Mouse (Mus musculus) right cerebral cortex, adult 18-20 months (tissue): ENCODE measurements around the gene Vmn1r39.
"Not testable (repeated sequence)": the region's sequence is repeated elsewhere in the genome, so short reads cannot be mapped to it uniquely, and the experiment has no call there.

Experiments
- DNase-seq: peaks from one replicate; pipeline ENCODE4 v3.0.0; 2022; ENCODE audit warnings: mixed read lengths

Vmn1r39 gene

DNA sequence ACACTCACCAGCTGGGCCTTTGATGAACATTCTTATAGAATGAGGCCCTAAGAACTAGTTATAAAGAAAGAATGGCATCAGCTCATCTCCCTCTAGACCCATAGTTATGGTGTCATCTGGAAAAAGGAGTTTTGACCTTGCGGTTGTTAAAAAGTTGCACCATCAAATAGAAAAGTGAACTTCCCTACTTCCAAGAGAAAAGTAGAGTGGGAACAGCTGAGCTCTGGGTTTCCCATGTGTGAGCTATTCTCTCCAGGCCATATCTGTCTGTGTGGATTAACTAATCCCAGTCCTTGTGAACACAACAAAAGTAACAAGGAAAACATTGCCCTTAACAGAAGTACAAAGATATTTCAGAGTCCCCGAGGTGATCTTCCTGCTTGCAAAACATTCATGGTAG lies at the start of gene Vmn1r39:
Vmn1r39 (minus strand) TSS at position 101 of the 400 bp plus-strand sequence.
- no peak for DNase-seq

DNA sequence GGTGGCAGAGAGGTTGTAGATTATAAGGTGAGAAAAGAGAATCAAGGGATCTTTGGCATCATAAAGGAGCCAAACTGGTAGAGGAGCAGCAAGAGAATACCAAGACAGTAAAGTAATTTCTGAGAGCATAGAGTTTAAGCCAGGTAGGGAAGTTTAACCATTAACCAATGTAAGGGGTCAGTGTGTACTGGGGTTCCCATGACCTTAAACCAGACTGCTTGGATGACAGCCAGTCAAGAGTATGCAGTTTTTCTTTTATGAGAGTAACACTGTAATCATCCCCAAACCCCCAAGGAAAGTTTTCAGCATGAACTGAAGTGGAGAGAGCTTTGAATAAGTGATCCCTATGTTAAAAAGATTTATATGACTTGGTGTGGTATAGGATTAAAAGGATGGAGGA lies 49.0 kb upstream of the Vmn1r39 start:
- no peak for DNase-seq

DNA sequence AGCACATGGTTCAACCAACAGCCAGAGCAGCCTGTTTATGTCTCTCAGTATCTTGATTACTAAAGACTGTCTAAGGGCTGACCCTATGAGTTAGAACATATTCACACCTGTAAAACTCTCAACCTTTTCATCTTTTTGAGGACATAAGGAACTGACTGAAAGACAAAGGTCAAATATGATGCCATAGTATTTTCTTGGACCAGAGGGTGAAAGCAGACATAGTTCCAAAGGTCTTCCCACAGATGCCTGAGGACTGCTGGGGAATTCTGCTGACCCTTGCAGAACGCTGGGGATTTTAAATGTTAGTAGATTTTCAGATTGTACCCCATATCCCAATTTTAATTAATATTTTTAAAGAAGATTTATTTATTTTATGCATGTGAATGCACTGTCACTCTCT lies 47.9 kb upstream of the Vmn1r39 start:
- DNase-seq = no peak

DNA sequence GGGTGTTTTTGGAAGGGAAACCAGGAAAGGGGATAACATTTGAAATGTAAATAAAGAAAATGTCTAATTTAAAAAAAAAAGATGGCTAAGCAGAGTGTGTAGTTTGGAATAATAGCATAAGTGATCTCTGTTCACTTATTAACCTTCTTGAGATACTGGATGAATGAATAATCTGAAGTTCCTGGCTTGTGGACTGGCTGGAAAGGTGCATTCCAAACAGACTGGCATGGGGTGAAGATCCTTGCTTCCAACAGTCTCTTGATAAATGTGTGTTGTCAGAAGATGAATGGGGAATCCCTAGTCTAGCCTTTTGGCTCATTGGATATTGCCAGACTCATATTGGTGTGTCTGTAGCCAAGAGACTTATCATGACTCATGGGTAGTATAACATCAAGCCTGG lies 45.8 kb upstream of the Vmn1r39 start:
- DNase-seq = no peak

DNA sequence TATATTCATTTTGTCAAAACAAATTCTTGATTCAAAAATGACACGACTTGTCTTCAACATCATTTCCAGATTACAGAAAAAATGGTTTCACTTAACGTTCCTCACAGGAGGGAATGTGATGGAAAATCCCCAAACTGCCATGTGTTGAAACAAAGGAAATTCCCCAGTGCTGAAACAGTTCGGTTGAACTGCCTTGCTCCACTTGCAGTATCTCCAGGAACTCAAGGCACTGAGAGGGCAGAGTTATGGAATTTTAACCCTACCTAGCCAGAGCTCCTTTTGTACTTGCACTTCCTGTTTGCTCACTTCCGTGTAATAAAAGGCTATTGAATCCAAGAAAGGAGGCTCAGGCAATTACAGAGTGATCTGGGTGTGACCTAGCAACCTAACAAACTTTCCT lies 38.5 kb upstream of the Vmn1r39 start:
- no peak for DNase-seq

DNA sequence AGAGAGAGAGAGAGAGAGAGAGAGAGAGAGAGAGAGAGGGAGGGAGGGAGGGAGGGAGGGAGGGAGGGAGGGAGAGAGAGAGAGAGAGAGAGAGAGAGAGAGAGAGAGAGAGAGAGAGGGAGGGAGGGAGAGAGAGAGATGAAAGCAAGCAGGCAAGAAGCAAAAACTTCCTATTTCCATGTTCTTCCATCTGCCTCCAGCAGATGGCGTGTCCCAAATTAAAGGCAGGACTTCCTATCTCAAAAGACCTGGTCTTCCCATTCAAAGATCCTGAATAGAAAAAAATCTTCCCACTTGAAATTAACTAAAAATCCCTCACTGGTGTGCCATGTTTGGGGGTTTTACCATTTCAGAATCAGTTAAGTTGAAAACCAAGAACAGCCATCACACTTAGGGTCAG lies 30.2 kb upstream of the Vmn1r39 start:
- peak; percentile 32 for DNase-seq

DNA sequence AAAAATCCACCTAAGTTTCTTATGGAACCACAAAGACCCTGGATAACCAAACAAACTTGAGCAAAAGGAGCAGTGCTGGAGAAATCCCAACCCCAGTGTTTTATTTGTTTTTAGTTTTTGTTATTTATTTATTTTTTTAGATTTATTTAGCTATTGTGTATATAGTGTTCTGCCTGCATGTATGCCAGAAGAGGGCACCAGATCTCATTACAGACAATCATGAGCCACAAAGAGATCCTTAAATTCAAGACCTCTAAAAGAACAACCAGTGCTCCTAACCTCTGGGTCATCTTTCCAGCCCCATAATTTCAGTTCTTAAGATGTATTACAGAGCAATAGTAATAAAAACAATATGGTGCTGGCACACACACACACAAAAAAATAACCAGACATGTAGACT lies 26.5 kb upstream of the Vmn1r39 start:
- DNase-seq = no peak

DNA sequence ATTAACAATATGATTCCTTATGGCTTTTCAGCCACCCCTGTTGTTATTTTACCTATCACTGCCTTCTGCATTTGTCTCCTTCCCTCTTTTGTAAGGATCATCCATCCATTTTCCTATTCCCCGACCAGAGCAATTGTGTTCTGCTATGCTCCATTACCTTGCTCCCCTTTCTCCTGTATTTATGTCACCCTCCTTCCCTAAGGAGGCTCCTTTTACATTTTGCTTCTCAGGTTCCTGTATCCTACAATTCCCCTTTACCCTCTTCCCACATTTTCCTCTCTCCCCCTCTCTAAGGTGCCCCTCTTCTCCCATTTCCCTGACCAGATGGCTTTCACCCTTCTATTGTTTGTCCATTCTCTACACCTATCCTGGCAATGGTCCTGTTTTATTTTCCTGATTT lies 4.1 kb downstream of the Vmn1r39 start:
- no peak for DNase-seq

DNA sequence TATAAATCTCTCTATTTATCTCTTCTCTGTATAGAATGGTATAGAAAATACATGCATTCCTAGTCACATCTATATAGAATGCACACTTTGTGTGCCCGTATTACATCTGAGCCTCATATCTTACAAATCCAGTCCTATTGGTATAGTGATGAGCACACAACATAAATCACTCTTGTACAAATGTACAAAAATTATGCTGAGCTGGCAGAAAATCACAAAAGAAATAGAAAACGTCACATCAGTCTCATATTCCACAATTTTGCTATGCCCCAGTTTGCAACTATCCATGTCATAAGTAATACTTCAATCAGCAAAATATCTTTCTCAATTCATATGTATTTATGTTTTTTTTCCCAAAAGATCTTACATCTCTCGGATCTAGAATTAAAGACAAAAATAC lies 4.7 kb downstream of the Vmn1r39 start:
- no peak for DNase-seq

DNA sequence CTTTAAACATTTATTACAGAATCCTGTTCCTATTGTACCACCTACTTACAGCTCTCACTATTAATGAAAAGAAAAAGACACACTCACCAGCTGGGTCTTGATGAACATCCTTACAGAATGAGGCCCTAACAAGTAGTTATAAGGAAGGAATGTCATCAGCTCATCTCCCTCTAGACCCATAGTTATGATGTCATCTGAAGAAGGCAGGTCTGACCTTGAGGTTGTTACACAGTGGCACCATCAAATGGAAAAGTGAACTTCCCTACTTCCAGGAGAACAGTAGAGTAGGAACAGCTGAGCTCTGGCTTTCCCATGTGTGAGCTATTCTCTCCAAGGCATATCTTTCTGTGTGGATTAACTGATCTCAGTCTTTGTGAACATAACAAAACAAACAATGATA lies 27.9 kb downstream of the Vmn1r39 start, which contains the start of gene Vmn1r38:
Vmn1r38 (minus strand) TSS at position 101 of the 400 bp plus-strand sequence.
- DNase-seq = not testable (repeated sequence)
